Mouse (Mus musculus) layer of hippocampus, adult 2 months (tissue): ENCODE measurements around the gene Shkbp1. TPM values are rescaled to one million over a fixed set of nuclear protein-coding genes. Genes with fewer than 3 reads are reported as not detected.

Experiments used
- DNase-seq, 2 experiments: peaks; one replicate each; pipeline ENCODE4 v3.0.0; 2022; ENCODE audit warnings: low spot score in 2 of 2
- H3K27ac ChIP-seq: fragments of 200-600 bp; 2 replicates; pipeline ENCODE4 v1.8.1; 2022
- H3K4me3 ChIP-seq: fragments of 200-600 bp; 2 replicates; pipeline ENCODE4 v1.8.1; 2022; ENCODE audit warnings: mild to moderate bottlenecking
- CTCF ChIP-seq: fragments of 200-600 bp; conservative IDR thresholded peaks from 2 replicates; pipeline ENCODE4 v1.8.1; 2022; ENCODE audit warnings: antibody characterized with exemption, mild to moderate bottlenecking, moderate library complexity
- total RNA-seq, 2 experiments: library from RNA; stranded (reverse); gene quantifications; 2 replicates each; pipeline ENCODE4 v1.2.3; 2021

The Shkbp1 gene
- total RNA-seq, 2 experiments from 2014 or later: 29.4 to 42.9 TPM

- Histone ChIP-seq H3K27ac (no peak overlapping the region), H3K4me3 (no peak overlapping the region)
- TF ChIP-seq CTCF: no peak
- DNase-seq: no peak
These were observed 46.0 kb downstream of the Shkbp1 start for GRCm38 (mm10) chr7:27309832-27310231.

- DNase-seq: no peak
- no peak for TF ChIP-seq CTCF
- Histone ChIP-seq H3K4me3 (no peak overlapping the region), H3K27ac (no peak overlapping the region)
These were observed 46.8 kb downstream of the Shkbp1 start for GRCm38 (mm10) chr7:27308821-27309549.

- Histone ChIP-seq H3K4me3 (no peak overlapping the region), H3K27ac (no peak overlapping the region)
- TF ChIP-seq CTCF: peak; percentile 57
- no peak for DNase-seq
These were observed 48.3 kb downstream of the Shkbp1 start for GRCm38 (mm10) chr7:27307551-27307950.

- DNase-seq: peak in 1 of 2 experiments; percentile 45
- TF ChIP-seq CTCF: peak; percentile 82
- no peak overlapping the region for H3K4me3 ChIP-seq
- no peak overlapping the region for H3K27ac ChIP-seq
These were observed 49.4 kb downstream of the Shkbp1 start for GRCm38 (mm10) chr7:27306161-27307160.

- TF ChIP-seq CTCF: no peak
- Histone ChIP-seq H3K4me3 (no peak overlapping the region), H3K27ac (no peak overlapping the region)
- DNase-seq: no peak
These were observed 50.6 kb downstream of the Shkbp1 start for GRCm38 (mm10) chr7:27305091-27305730.

- no peak overlapping the region for H3K27ac ChIP-seq
- H3K4me3 ChIP-seq: no peak overlapping the region
- peak; percentile 53 to 83 for DNase-seq
- TF ChIP-seq CTCF: peak; percentile 100
These were observed 53.6 kb downstream of the Shkbp1 start for GRCm38 (mm10) chr7:27302172-27302571.

- no peak overlapping the region for H3K27ac ChIP-seq
- no peak for DNase-seq
- no peak for TF ChIP-seq CTCF
- no peak overlapping the region for H3K4me3 ChIP-seq
These were observed 55.0 kb downstream of the Shkbp1 start for GRCm38 (mm10) chr7:27300801-27301200.

GRCm38 (mm10) chr7:27300351-27300750 lies 55.5 kb downstream of the Shkbp1 start:
- no peak for DNase-seq
- Histone ChIP-seq H3K4me3 (no peak overlapping the region), H3K27ac (no peak overlapping the region)
- TF ChIP-seq CTCF: no peak

GRCm38 (mm10) chr7:27298816-27299215 lies 57.0 kb downstream of the Shkbp1 start:
- Histone ChIP-seq H3K4me3 (no peak overlapping the region), H3K27ac (no peak overlapping the region)
- no peak for TF ChIP-seq CTCF
- no peak for DNase-seq

GRCm38 (mm10) chr7:27298033-27298610 lies 57.7 kb downstream of the Shkbp1 start:
- no peak for DNase-seq
- TF ChIP-seq CTCF: no peak
- Histone ChIP-seq H3K27ac (no peak overlapping the region), H3K4me3 (no peak overlapping the region)

- Histone ChIP-seq H3K4me3 (no peak overlapping the region), H3K27ac (no peak overlapping the region)
- DNase-seq: no peak
- peak; percentile 18 for TF ChIP-seq CTCF
These were observed 59.3 kb downstream of the Shkbp1 start for GRCm38 (mm10) chr7:27296518-27296917.

GRCm38 (mm10) chr7:27295956-27296355 lies 59.9 kb downstream of the Shkbp1 start:
- no peak for TF ChIP-seq CTCF
- Histone ChIP-seq H3K4me3 (no peak overlapping the region), H3K27ac (no peak overlapping the region)
- no peak for DNase-seq

Other genes starting within 250 kb of the Shkbp1 start
- gene Cyp2f2, start 236.1 kb downstream of the Shkbp1 start, total RNA-seq: under 1 TPM in 1 of 2 experiments, not detected in 1; 0.41 TPM
- not detected for gene Cyp2t4, start 202.3 kb downstream of the Shkbp1 start, total RNA-seq
- 100 to 1,000 TPM in 1 of 2 experiments, 10 to 100 TPM in 1; 97.4 to 103 TPM for gene Egln2, start 189.2 kb downstream of the Shkbp1 start, total RNA-seq
- 10 to 100 TPM; 97.4 to 98.8 TPM for gene Rab4b, start 177.1 kb downstream of the Shkbp1 start, total RNA-seq
- not detected for gene Gm21983, start 174.9 kb downstream of the Shkbp1 start, total RNA-seq
- 1 to 10 TPM; 2.2 to 2.7 TPM for gene Mia, start 174.9 kb downstream of the Shkbp1 start, total RNA-seq
- 10 to 100 TPM; 19.5 to 21.7 TPM for gene BC024978, start 160.2 kb downstream of the Shkbp1 start, total RNA-seq
- 10 to 100 TPM; 84.8 to 91.0 TPM for gene Snrpa, start 159.7 kb downstream of the Shkbp1 start, total RNA-seq
- gene Itpkc, start 127.4 kb downstream of the Shkbp1 start, total RNA-seq: 1 to 10 TPM; 8.5 to 9.1 TPM
- 10 to 100 TPM; 36.1 to 37.9 TPM for gene Coq8b, start 123.0 kb downstream of the Shkbp1 start, total RNA-seq
- gene Numbl, start 97.6 kb downstream of the Shkbp1 start, total RNA-seq: 100 to 1,000 TPM; 135 to 148 TPM
- 10 to 100 TPM; 54.5 to 54.8 TPM for gene Ltbp4, start 18.3 kb downstream of the Shkbp1 start, total RNA-seq
- gene Gm20479, start 1.4 kb upstream of the Shkbp1 start, total RNA-seq: not detected
- gene Sptbn4, start 91.7 kb upstream of the Shkbp1 start, total RNA-seq: 100 to 1,000 TPM; 147 TPM
- 10 to 100 TPM; 17.5 to 18.1 TPM for gene Blvrb, start 92.0 kb upstream of the Shkbp1 start, total RNA-seq
- 1 to 10 TPM; 3.3 to 3.8 TPM for gene Sertad3, start 117.7 kb upstream of the Shkbp1 start, total RNA-seq
- gene Sertad1, start 130.9 kb upstream of the Shkbp1 start, total RNA-seq: 10 to 100 TPM in 1 of 2 experiments, 1 to 10 TPM in 1; 6.3 to 10.8 TPM
- under 1 TPM; 0.38 to 0.39 TPM for gene Prx, start 143.3 kb upstream of the Shkbp1 start, total RNA-seq
- under 1 TPM in 1 of 2 experiments, not detected in 1; 0.15 TPM for gene Hipk4, start 167.2 kb upstream of the Shkbp1 start, total RNA-seq
- 100 to 1,000 TPM; 573 to 583 TPM for gene Pld3, start 197.2 kb upstream of the Shkbp1 start, total RNA-seq
- gene 2310022A10Rik, start 197.2 kb upstream of the Shkbp1 start, total RNA-seq: 10 to 100 TPM; 25.5 to 25.6 TPM
- gene Akt2, start 235.5 kb upstream of the Shkbp1 start, total RNA-seq: 10 to 100 TPM; 87.0 to 99.1 TPM